Mouse (Mus musculus) brain, embryonic 14.5 days (tissue): ENCODE measurements around the gene Dmrtc2.

Source experiments
- CTCF ChIP-seq: fragments of 200-500 bp; IDR thresholded peaks from 2 replicates; pipeline ENCODE4 v1.5.1; 2012; ENCODE audit warnings: inconsistent platforms, mild to moderate bottlenecking, moderate library complexity, borderline replicate concordance; ENCODE audit not compliant: insufficient read depth, insufficient read length; ENCODE audit errors: extremely low read depth
- POLR2A ChIP-seq: fragments of 200-500 bp; IDR thresholded peaks from 2 replicates; pipeline ENCODE4 v1.6.1; 2012; ENCODE audit warnings: mild to moderate bottlenecking, inconsistent platforms, borderline replicate concordance; ENCODE audit not compliant: poor library complexity, insufficient read depth, insufficient read length, severe bottlenecking; ENCODE audit errors: extremely low read depth

GRCm38 (mm10) chr7:24897224-24897623 lies 27.4 kb downstream of the Dmrtc2 start, which contains the start of gene Cd79a:
- no peak for TF ChIP-seq CTCF
- TF ChIP-seq POLR2A: no peak
